Mouse (Mus musculus): Measurements from ENCODE around the gene Ecsit.

The Ecsit gene

GRCm38 (mm10) chr9:22085022-22085834 lies at the start of gene Ecsit:
Gene Ecsit (minus strand): TSS chr9:22085438.
- DNase-seq, result peak; percentile 98

- DNase-seq, result no peak
Observed at GRCm38 (mm10) chr9:22134246-22134890, 49.1 kb upstream of the Ecsit start.

- no peak for DNase-seq
Observed at GRCm38 (mm10) chr9:22132220-22132619, 47.0 kb upstream of the Ecsit start.

- DNase-seq, result peak; percentile 73
Observed at GRCm38 (mm10) chr9:22131226-22131981, 46.2 kb upstream of the Ecsit start.

- peak; percentile 65 for DNase-seq
Observed at GRCm38 (mm10) chr9:22125246-22126027, 40.2 kb upstream of the Ecsit start.

- DNase-seq, result no peak
Observed at GRCm38 (mm10) chr9:22124169-22124568, 38.9 kb upstream of the Ecsit start.

- peak; percentile 49 for DNase-seq
Observed at GRCm38 (mm10) chr9:22123069-22123609, 37.9 kb upstream of the Ecsit start.

- peak; percentile 51 for DNase-seq
Observed at GRCm38 (mm10) chr9:22122005-22122404, 36.8 kb upstream of the Ecsit start.

GRCm38 (mm10) chr9:22121545-22121944 lies 36.3 kb upstream of the Ecsit start:
- DNase-seq, result no peak

GRCm38 (mm10) chr9:22119543-22119942 lies 34.3 kb upstream of the Ecsit start:
- no peak for DNase-seq

GRCm38 (mm10) chr9:22117754-22118456 lies 32.7 kb upstream of the Ecsit start:
- peak; percentile 89 for DNase-seq

GRCm38 (mm10) chr9:22116740-22117426 lies 31.6 kb upstream of the Ecsit start, which contains the start of gene Elof1:
Gene Elof1 (minus strand): TSS chr9:22117172.
- peak; percentile 97 for DNase-seq

GRCm38 (mm10) chr9:22116086-22116485 lies 30.8 kb upstream of the Ecsit start:
- no peak for DNase-seq

- DNase-seq, result no peak
Observed at GRCm38 (mm10) chr9:22115635-22116034, 30.4 kb upstream of the Ecsit start.

GRCm38 (mm10) chr9:22108194-22108593 lies 23.0 kb upstream of the Ecsit start:
- DNase-seq, result no peak

- DNase-seq, result no peak
Observed at GRCm38 (mm10) chr9:22099922-22100321, 14.7 kb upstream of the Ecsit start.

- peak; percentile 30 for DNase-seq
Observed at GRCm38 (mm10) chr9:22098993-22099696, 13.9 kb upstream of the Ecsit start, which contains the start of gene Cnn1. Gene Cnn1 (plus strand): TSS chr9:22099216.

GRCm38 (mm10) chr9:22095854-22096307 lies 10.6 kb upstream of the Ecsit start:
- peak; percentile 93 for DNase-seq

GRCm38 (mm10) chr9:22092746-22093145 lies 7.5 kb upstream of the Ecsit start:
- no peak for DNase-seq

- no peak for DNase-seq
Observed at GRCm38 (mm10) chr9:22089986-22090385, 4.7 kb upstream of the Ecsit start.

Measured in lung, postnatal 36 days (tissue).